Mouse (Mus musculus) right cerebral cortex, postnatal 4 days (tissue): ENCODE data around the gene Cxcl2.

Experiments used
- DNase-seq: peaks from one replicate; pipeline ENCODE4 v3.0.0-alpha.2; 2022

Cxcl2 gene

DNA sequence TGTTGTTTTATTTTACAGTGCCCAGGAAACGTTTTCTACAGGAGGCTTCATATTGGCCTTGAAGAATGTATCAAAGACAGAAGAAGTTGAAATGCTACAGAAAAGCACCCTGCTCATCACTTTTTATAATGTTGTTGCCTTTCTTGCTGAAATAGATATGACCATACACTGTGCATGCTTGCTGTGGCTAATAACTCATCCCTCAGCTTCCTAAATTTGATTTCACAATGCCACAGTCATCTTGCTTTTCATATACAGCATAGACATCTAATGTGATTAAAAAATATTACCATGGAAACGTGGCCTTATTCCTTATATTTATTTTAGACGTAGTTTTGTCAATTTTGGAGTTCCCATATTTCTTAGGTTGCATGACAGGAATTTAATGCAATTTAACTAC is 6.2 kb upstream of the Cxcl2 start:
- no peak for DNase-seq

DNA sequence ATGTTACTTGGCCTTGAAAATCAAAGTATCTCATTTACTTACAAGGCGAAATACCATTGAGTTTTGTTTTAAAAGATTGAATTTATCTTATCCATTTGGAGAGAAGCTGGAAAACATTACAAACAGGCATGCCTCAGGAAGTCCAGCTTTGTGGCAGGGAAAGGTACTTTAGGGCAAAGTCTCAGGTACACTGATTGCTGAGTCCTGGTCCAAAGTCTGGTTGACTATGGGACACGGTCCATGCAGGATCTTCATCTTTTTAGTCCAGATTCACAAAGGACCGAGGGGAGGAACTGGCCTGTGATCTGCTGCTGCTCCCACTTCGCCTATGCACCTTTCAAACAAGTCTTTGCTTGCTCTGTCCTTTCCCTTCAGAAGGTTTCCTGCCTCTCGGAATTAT is 4.4 kb upstream of the Cxcl2 start:
- DNase-seq = no peak

DNA sequence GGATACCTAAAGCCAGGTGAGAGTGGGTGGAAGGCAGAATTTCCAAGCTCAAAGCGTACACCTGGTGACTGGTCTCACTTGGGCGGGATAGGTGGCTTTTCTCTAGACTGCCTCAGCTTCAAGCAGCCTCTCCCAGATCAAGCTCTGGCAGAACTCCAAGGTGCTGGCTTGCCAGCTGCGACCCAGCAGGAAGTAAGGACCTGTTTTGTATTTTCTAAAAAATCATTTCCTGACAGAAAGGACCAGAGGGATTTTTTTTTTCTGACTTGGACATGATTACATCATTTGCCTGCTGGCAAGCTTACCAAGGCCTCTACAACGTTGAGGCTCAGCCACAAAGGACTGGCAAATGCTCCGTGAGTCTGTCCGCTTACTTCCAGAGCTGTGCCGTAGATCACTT is 3.5 kb upstream of the Cxcl2 start:
- peak; percentile 10 for DNase-seq

DNA sequence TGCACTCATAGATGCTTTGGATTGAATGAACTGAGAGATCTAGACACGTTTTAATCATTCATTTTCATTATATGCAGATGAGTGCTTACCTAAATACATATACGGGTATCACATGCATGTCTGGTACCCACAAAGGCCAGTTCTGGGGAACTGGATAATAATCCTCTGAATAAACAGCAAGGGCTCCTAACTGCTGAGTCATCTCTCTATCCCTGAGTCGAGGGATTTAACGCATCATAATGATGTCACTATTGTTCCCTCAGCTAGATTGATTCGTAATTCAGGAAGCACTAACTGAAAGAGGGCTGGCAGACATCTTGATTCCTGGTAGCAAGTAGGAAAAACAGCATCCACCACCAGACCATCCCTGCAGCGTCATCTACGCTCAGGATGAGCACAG is 3.0 kb upstream of the Cxcl2 start:
- no peak for DNase-seq

DNA sequence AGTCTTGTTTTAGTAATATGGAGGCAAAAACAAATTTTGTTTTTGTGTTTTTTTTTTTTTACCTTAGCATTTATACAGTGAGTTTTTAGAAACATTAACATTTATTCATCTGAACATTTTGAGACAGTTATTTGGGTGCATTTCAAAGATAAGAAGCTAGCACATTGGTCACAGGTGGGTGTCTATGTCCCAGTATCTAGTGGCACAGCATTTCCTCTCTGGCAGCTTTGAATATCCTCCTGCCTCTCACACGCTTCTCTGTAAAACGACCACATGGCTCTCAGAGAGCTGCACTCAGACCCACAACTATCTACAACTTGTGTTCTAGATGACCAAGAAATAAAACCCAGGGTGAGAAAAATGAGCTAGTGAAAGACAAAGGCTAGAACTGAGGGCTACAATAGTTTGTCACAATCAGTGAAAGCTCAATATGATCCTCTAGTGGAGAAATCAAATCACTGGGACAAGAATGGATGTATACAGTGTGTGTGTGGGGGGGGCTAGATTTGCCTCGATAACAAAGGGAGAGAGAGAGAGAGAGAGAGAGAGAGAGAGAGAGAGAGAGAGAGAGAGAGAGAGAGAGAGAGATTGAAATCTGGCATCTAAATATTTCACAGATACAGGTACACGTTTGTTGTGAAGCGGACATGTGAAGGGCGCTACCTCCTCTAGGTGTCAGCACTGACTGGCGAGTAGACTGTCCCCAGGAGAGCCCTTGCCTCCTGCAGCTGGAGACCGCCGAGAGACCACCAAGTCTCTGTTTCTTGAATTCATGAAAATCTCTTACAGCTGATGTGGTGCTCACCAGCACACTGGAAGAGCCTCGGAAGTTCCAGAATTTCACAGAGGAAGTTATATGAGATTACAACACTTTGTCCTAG is 1.1 kb upstream of the Cxcl2 start:
- DNase-seq = no peak

DNA sequence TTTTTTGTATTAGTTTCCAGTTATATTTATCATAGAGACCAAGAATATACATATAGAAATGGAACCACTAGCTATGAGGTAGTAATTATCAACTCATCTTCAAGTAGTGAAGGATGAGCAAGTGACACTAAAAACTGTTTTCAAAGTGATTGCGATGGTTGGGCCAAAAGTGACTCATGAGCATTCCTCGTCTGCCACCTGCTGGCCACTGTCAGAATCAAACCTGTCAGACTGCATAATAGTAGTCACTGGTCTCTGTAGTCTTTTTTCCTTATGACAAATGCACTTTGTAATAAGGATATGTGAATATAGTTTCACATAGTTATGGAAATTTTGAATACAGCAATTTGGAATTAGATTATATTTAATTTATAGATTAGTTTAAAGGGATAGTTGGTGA is 5.3 kb downstream of the Cxcl2 start:
- DNase-seq = peak; percentile 77

DNA sequence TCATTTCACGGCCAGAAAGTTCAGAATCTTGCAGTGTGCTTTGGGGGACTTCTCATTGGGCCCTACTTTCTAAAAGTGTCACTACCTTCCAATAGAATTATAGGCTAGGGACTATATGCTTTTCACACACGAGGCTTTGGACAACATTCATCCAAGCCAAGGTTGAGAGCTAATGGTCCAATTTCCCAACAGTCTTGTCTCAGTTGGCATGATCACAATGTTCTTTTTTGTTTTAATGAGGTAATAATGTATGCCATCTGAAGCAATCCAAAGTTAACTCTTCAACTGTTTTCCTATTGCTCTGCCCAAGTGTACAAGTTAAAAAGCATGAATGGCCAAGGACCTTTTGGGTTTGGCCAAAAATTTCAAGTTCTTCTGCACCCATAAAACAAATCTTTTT is 15.8 kb downstream of the Cxcl2 start:
- DNase-seq = no peak

DNA sequence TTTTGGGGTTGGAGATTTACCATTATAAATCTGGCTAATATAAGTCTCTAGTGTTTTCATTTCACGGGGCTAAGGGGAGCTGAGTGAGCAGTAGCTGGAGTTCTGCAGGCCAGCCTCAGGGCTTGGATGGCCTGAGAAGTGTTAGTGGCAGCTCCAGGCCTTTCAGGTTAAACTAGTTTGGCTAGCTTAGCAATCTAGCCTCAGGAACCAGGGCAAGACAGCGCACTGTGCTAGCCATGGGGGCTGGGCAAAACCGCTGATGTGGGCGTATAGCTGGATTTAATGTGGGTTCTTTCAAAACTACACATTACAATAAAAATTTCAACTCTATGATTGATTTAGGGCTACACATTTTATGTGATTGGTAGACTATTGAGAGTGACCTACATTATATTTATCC is 19.3 kb downstream of the Cxcl2 start:
- no peak for DNase-seq

DNA sequence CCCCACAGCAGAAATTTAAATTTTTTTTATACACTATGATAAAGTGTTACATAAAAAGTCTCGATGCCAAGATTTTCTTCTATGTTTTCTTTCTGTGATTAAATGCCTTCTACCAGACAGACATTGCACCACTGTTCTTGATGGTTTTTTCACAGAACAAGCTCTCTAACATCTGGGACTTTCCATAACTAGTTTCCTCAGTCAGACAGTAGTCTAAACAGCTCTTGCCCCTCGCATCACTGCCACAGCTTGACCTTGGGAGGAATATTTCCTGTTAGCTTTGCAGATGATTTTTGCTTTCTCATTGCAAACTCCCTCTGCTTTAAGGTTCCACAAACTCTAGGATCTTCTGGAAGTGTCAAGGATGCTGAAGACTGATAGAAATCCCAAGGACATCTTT is 26.9 kb downstream of the Cxcl2 start:
- no peak for DNase-seq

DNA sequence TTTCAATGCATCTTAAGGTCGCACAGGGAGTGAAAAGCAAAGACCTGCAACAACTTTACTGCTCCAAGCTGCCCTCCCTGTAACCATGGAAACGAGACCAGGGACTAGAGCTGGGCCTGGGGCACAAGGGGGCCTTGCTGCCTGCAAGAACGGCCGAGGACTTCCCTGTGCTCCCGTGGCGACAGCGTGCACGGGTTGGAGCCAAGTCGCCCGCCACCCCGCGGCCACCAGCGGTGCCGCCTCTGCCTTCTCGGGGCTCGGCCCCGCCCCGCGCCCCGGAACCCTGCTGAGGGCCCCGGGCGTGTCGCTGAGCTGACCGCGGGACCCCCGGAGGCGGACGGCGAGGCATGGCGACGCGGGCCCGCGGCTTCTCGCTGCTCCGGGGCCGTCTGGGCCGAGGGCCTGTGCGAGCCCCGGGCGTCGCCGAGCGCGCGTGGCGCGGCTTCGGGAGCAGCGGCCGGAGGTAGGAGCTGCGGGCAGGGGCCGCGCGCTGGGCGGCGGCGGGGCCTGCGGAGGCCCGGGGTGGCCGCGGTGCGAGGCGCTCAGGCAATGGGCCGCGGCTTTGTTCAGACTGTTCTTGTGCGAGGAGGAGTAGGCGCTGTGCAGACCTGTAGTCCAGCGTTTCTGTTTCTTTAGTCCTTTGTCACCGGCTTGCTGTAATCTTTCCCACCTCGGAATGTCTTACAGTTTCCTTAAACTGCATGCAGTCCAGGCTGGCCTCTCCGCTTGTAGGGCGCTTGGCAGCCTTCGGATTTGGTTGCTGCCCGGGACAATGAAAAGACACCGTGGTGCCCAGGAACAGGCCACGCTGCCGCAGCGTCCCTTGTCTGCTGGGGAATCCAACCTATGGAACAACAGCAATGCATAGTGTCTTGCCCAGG is 27.5 kb downstream of the Cxcl2 start, which contains the start of gene Mthfd2l:
Mthfd2l (plus strand) TSS at position 147 of the 881 bp plus-strand sequence.
- peak; percentile 78 for DNase-seq

DNA sequence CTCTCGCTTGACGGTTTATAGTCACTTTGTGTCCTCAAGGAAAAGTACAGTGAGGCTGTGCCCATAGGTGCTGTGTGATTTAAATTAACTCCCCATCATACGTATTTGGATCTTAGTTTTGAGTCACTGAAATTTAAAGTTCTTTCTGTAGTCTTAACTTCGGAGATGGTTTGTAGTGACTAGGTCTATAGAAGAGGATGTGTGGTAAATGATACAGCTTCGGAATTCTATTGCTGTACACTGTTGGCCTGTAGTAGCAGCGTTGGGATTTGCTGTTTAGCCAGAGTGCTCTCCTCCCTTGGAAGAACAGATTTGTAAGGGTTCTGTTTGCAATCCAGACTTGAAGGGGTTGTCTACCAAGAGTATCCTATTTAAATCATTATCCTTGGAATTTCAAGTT is 28.2 kb downstream of the Cxcl2 start:
- no peak for DNase-seq

DNA sequence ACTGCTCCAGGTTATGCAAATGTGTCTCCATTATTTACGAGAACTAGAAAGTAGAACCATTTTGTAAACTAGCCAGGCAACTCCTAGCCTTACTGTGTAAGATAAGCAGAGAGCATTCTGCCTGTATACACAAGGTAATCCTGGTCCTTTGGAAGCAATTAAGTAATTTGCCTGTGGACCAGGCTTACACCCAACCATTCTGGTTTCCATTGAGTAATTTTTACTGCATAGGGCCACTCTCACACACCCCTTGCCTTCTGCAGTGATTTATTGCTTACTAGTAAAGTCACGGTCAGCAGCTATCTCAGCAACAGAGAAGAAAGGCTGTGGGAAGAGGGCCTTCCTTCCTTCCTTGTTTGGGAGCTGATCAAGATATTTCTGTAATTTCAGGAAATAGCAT is 33.0 kb downstream of the Cxcl2 start:
- DNase-seq = no peak

DNA sequence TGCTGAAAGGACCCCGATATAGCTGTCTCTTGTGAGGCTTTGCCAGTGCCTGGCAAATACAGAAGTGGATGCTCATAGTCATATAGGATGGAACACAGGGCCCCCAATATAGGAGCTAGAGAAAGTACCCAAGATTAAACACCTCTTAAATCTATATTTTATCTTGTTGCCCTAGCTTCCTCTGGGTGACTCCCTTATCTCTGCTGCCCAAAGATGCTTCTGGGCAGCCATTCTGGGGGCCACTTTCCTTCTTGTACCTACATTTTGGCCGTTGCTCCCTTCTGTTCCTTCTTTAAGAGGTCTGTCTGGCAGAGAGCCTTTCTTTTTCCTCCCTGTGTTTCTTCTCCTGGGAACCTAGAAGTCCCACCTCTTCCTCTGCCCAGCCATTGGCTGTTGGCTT is 41.8 kb downstream of the Cxcl2 start:
- DNase-seq = no peak

DNA sequence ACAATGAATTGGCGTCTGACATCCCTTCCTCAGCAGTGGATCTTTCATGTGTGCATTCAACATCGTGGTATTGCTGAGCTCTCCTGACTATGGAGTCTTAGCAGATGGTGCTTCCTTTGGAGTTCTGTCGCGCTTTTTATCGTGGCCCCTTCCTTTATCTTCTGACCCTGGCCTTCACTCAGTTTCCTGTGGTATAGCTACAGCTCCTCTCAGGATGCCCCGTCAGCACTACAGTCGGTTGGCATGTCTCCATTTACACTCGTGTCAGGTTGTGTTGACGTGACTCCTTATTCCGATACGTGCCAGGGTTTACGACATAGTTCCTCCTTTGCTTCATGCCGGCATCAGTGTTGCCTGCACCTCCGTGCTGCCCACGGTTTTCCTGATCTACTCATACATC is 45.8 kb downstream of the Cxcl2 start:
- no peak for DNase-seq

DNA sequence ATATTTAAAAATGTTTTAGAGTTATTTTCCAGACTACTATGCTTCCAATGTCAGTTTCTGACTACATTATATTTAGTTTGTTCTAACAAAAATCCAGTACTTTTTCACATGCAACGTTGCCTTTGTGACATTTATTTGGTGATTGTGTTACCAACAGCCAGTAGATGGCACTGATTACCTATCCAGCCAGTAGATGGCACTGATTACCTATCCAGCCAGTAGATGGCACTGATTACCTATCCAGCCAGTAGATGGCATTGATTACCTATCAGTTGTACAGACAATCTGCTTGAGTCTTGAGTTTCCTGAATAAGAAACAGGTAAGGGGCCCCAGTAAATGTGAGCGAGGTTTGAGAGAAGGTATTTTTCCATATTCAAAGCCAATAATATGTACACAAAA is 47.8 kb downstream of the Cxcl2 start:
- no peak for DNase-seq

DNA sequence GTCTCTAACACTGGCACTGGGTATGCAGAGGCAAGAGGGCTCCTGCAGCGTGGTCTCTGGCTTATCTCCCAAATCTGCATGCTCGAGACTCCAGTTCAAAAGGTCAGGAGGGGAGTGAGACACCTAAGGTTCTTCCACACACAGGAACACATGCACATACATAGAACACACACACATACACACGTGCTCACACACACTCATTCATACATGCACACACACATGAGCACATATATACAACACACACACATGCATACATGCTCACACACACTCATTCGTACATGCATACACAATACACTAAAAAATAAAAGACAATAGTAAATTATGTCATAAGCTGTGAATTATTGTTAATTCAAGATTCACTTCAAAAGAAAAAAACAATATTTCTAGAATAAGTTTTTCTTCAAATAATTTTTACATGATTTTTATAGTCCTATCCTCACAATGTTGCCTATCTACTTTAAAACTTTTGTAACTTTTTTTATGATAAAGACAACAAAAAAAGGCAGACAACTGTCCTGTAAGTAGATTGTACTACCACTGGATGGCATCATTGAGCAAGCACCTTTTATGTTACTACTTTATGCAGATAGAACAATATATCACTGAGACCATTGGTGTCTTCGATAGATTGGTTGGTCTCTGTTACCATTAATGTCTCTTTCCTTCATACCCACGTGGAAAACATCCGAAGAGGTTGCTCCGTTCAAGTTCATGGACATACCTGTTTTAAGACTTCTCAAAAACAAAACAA is 49.2 kb downstream of the Cxcl2 start:
- no peak for DNase-seq
